Comparison of ENCODE assay signal across 23 mouse cellular contexts in genomic region chr14:37795642-37796041, GRCm38 (mm10).
DNase-seq lines count a peak whose midpoint lies in the region; ATAC-seq lines count a peak whose summit lies in the region.
"Had no signal": no experiment of that assay in that cellular context is flagged by ENCODE, and none has a peak within 500 bp of the region (broad histone marks: within the 10 kb centered on the region; RNA-seq: fewer than 3 reads in every experiment).

No protein-coding gene starts in this region.

- H3K4me1 ChIP-seq in heart, embryonic 10.5 days, result no peaks in the 10 kb centered on the region

- H3K27ac ChIP-seq in heart, embryonic 10.5 days, result no peak overlapping the region

- no peak for DNase-seq in frontal cortex, postnatal 10 days (ENCODE audit: low spot score in 2 of 2)
- DNase-seq in frontal cortex, adult 2 months (ENCODE audit: extremely low spot score in 1 of 2, low spot score in 1 of 2), result peak; percentile 2 to 37
- no peak for DNase-seq in frontal cortex, postnatal 14 days (ENCODE audit: low spot score in 2 of 2)
- peak; percentile 44 for DNase-seq in brain, adult 2 months (ENCODE audit: low read depth, low spot score)
- peak; percentile 60 for DNase-seq in telencephalon, adult 2 months (ENCODE audit: low read depth, low spot score)
- no peak for DNase-seq in layer of hippocampus, postnatal 25 days (ENCODE audit: extremely low spot score in 1 of 2, low spot score in 1 of 2)
- no peak for DNase-seq in heart, embryonic 10.5 days (ENCODE audit: low spot score)
- DNase-seq: adrenal gland, adult 2 months; adrenal gland, adult 8-10 months; adrenal gland, postnatal 10 days; adrenal gland, postnatal 14 days; adrenal gland, postnatal 25 days; adrenal gland, postnatal 36 days; B cell, adult 2 months; cerebellum, adult 11 months; cerebellum, adult 11-12 months; cerebellum, adult 18-20 months had no signal

- peak; percentile 96 for ATAC-seq in frontal cortex, adult (ENCODE audit: low TSS enrichment)
- ATAC-seq: activated CD4-positive, CD25-positive, alpha-beta regulatory T cell, adult 4 months; CD4-positive, CD25-positive, alpha-beta regulatory T cell, adult 4 months; Patski had no signal

- H3K4me3 ChIP-seq in heart, embryonic 10.5 days, result no peak overlapping the region

- H3K9me3 ChIP-seq in heart, embryonic 10.5 days, result no peaks in the 10 kb centered on the region

- 82% methylated on average over 2 of the region's 2 CpGs for WGBS in heart, embryonic 10.5 days

- no peaks in the 10 kb centered on the region for H3K36me3 ChIP-seq in heart, embryonic 10.5 days
- H3K36me3 ChIP-seq: G1E had no signal

- H3K27me3 ChIP-seq in heart, embryonic 10.5 days (ENCODE audit: insufficient read depth, poor library complexity, severe bottlenecking), result no peaks in the 10 kb centered on the region
- H3K27me3 ChIP-seq: CH12.LX, Patski had no signal

Comparison
In these comparisons a context has a peak if more than half of its experiments do, and no peak if none do; other contexts are left out.
1. DNase-seq: peak in frontal cortex, adult 2 months (2 of 2), brain, adult 2 months (single experiment) and telencephalon, adult 2 months (single experiment); none in frontal cortex, postnatal 10 days (0 of 2), frontal cortex, postnatal 14 days (0 of 2), layer of hippocampus, postnatal 25 days (0 of 2) and heart, embryonic 10.5 days (single experiment).